Mouse (Mus musculus) R1 (cell line): ENCODE results near the gene Gm21292.
"Not testable (repeated sequence)": the region's sequence is repeated elsewhere in the genome, so short reads cannot be mapped to it uniquely, and the experiment has no call there.

ENCODE experiments used
- DNase-seq: peaks from one replicate; pipeline ENCODE4 v3.0.0-alpha.2; 2018; ENCODE audit warnings: low read depth, low spot score

The Gm21292 gene

GRCm38 (mm10) chrY:9133824-9134223 lies at the start of gene Gm21292:
Gene Gm21292 (minus strand): TSS chrY:9133924.
- not testable (repeated sequence) for DNase-seq
